ENCODE assay signal across 15 mouse cellular contexts in the genomic region with DNA sequence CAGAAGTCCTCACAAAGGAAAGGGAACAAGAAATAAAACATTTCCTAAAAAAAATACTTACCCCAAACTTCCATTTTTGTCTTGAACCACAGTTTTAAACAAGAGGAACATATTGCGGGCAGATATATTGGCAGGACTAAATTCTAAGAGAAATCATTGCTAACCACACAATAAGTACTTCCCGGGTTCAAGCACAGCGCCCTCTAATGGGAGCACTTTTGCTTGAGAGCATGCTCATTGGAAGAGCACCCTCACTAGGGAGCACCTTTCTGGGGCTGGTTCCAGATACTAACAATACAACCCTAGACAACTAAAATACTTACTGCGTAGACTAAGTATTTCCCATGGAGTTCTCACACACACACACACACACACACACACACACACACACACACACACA. TPM values are rescaled to one million over a fixed set of nuclear protein-coding genes. Genes with fewer than 3 reads are reported as not detected.
"Had no signal": no experiment of that assay in that cellular context is flagged by ENCODE, and none has a peak within 500 bp of the region (broad histone marks: within the 10 kb centered on the region; RNA-seq: fewer than 3 reads in every experiment).

No protein-coding gene starts in this region.

- ATAC-seq: midbrain, embryonic 16.5 days had no signal

- H3K36me3 ChIP-seq: limb, embryonic 10.5 days; liver, embryonic 15.5 days; lung, embryonic 15.5 days; midbrain, embryonic 12.5 days; neural tube, embryonic 13.5 days had no signal

- H3K9me3 ChIP-seq: limb, embryonic 10.5 days; liver, embryonic 15.5 days; lung, embryonic 15.5 days; midbrain, embryonic 12.5 days; neural tube, embryonic 13.5 days had no signal

- H3K27ac ChIP-seq: limb, embryonic 10.5 days; liver, embryonic 15.5 days; lung, embryonic 15.5 days; macrophage; midbrain, embryonic 12.5 days; neural tube, embryonic 13.5 days had no signal

- H3K4me1 ChIP-seq: limb, embryonic 10.5 days; liver, embryonic 15.5 days; midbrain, embryonic 12.5 days; neural tube, embryonic 13.5 days had no signal

- DNase-seq: kidney, adult 11 months; kidney, postnatal 14 days; retina, postnatal 1 day; right cerebral cortex, postnatal 4 days; spleen, adult 18-20 months; thymus, adult 2 months; thymus, postnatal 25 days had no signal

- H3K4me3 ChIP-seq: limb, embryonic 10.5 days; liver, embryonic 15.5 days; lung, embryonic 15.5 days; megakaryocyte, embryonic 14.5 days; midbrain, embryonic 12.5 days; neural tube, embryonic 13.5 days had no signal

- H3K27me3 ChIP-seq: liver, embryonic 15.5 days; lung, embryonic 15.5 days; megakaryocyte, embryonic 14.5 days; midbrain, embryonic 12.5 days; neural tube, embryonic 13.5 days had no signal

- H3K9ac ChIP-seq: liver, embryonic 15.5 days; lung, embryonic 15.5 days; midbrain, embryonic 12.5 days; neural tube, embryonic 13.5 days had no signal

- H3K4me2 ChIP-seq: liver, embryonic 15.5 days; neural tube, embryonic 13.5 days had no signal

RNA-seq across cellular contexts. Expression of gene Fermt2, which starts 22.5 kb away (rescaled TPM):
- polyA plus RNA-seq: macrophage had no signal
